In the genomic region with DNA sequence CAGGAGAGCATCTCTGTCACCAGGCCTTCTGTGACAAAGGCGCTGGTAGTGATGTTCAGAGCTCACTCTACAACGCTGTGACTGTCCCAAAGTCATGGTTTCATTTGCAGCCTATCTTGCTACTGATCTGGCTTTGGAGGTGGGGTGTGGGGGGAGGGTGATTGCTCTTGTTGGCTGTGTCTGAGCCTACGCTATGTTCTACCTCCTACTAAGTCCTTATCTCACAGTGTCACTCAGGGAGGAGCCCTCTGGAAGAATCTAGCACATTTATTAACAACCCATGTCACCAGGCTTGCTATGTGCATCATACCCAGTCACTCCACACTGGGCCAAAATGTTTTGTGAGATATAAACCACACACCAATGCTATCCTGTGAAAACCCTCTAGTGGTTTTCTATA, we compare ENCODE assay signal across 10 mouse cellular contexts.
DNase-seq lines count a peak whose midpoint lies in the region; ATAC-seq and TF ChIP-seq lines count a peak whose summit lies in the region.
"Had no signal": no experiment of that assay in that cellular context is flagged by ENCODE, and none has a peak within 500 bp of the region (broad histone marks: within the 10 kb centered on the region; RNA-seq: fewer than 3 reads in every experiment).

No protein-coding gene starts in this region.

- H3K27me3 ChIP-seq in hindbrain, embryonic 16.5 days (replicated peaks; ENCODE audit: control insufficient read depth, insufficient read depth, low read length), result no peaks in the 10 kb centered on the region
- H3K27me3 ChIP-seq in hindbrain, embryonic 14.5 days (ENCODE audit: control insufficient read depth, insufficient read depth, low read length), result no peaks in the 10 kb centered on the region
- H3K27me3 ChIP-seq in forebrain, postnatal 0 days (ENCODE audit: insufficient read depth, low read length), result no peaks in the 10 kb centered on the region

- H3K9me3 ChIP-seq in hindbrain, embryonic 16.5 days (ENCODE audit: control insufficient read depth, low read length), result no peaks in the 10 kb centered on the region
- no peaks in the 10 kb centered on the region for H3K9me3 ChIP-seq in hindbrain, embryonic 14.5 days (ENCODE audit: control insufficient read depth, low read length)
- no peaks in the 10 kb centered on the region for H3K9me3 ChIP-seq in forebrain, postnatal 0 days (ENCODE audit: low read length)

- H3K9ac ChIP-seq in hindbrain, embryonic 16.5 days (ENCODE audit: low read depth, low read length), result no peak overlapping the region
- no peak overlapping the region for H3K9ac ChIP-seq in hindbrain, embryonic 14.5 days
- no peak overlapping the region for H3K9ac ChIP-seq in forebrain, postnatal 0 days

- H3K27ac ChIP-seq in hindbrain, embryonic 16.5 days (ENCODE audit: low read depth, low read length), result no peak overlapping the region
- H3K27ac ChIP-seq in hindbrain, embryonic 14.5 days, result no peak overlapping the region
- H3K27ac ChIP-seq in forebrain, postnatal 0 days (ENCODE audit: low read depth, low read length), result no peak overlapping the region

- ATAC-seq in hindbrain, embryonic 16.5 days, result 0 out of 2 replicates have a peak, but pooled peaks have one; percentile 6
- ATAC-seq in hindbrain, embryonic 14.5 days (ENCODE audit: low FRiP score), result no peak
- ATAC-seq in erythroblast, adult 5-6 weeks (replicated peaks; ENCODE audit: low FRiP score, poor library complexity, severe bottlenecking), result peak; percentile 91
- ATAC-seq in megakaryocyte, adult 5-6 weeks (ENCODE audit: poor library complexity, severe bottlenecking), result peak; percentile 67
- ATAC-seq in forebrain, postnatal 0 days, result no peak

- H3K4me3 ChIP-seq in hindbrain, embryonic 16.5 days (ENCODE audit: low read length), result no peak overlapping the region
- no peak overlapping the region for H3K4me3 ChIP-seq in hindbrain, embryonic 14.5 days (replicated peaks; ENCODE audit: low read length)
- no peak overlapping the region for H3K4me3 ChIP-seq in forebrain, postnatal 0 days (ENCODE audit: low read depth, low read length)
- H3K4me3 ChIP-seq: myocyte had no signal

- TF ChIP-seq CTCF in forebrain, postnatal 0 days (IDR thresholded peaks at IDR 0.05; ENCODE audit: low read depth), result no peak

- peaks cover 12% of the 10 kb centered on the region for H3K4me1 ChIP-seq in hindbrain, embryonic 16.5 days (ENCODE audit: control insufficient read depth, insufficient read depth, low read depth, low read length)
- peaks cover 13% of the 10 kb centered on the region for H3K4me1 ChIP-seq in hindbrain, embryonic 14.5 days (replicated peaks; ENCODE audit: control insufficient read depth, insufficient read depth, low read length)
- H3K4me1 ChIP-seq in forebrain, postnatal 0 days (ENCODE audit: insufficient read depth), result 0 out of 2 replicates have a peak, but pooled peaks cover 6% of the 10 kb centered on the region

- H3K36me3 ChIP-seq in hindbrain, embryonic 16.5 days (ENCODE audit: control insufficient read depth, insufficient read depth, low read length), result no peaks in the 10 kb centered on the region
- H3K36me3 ChIP-seq in hindbrain, embryonic 14.5 days (replicated peaks; ENCODE audit: control insufficient read depth, insufficient read depth), result no peaks in the 10 kb centered on the region
- H3K36me3 ChIP-seq in forebrain, postnatal 0 days (ENCODE audit: insufficient read depth), result no peaks in the 10 kb centered on the region

- H3K4me2 ChIP-seq in hindbrain, embryonic 16.5 days (ENCODE audit: low read length), result no peak overlapping the region
- no peak overlapping the region for H3K4me2 ChIP-seq in hindbrain, embryonic 14.5 days (replicated peaks)
- H3K4me2 ChIP-seq in forebrain, postnatal 0 days (ENCODE audit: low read depth), result no peak overlapping the region

- no peak for DNase-seq in hindbrain, embryonic 14.5 days (ENCODE audit: low spot score)
- peak; percentile 83 for DNase-seq in MEL-GATA-1-ER (ENCODE audit: extremely low read depth, low read depth)
- DNase-seq in right cerebral cortex, postnatal 4 days, result no peak
- no peak for DNase-seq in forebrain, postnatal 0 days
- DNase-seq: cerebellum, postnatal 14 days; gastrocnemius, postnatal 36 days had no signal

- 80% methylated on average over 3 of the region's 3 CpGs for WGBS in hindbrain, embryonic 16.5 days
- 79% methylated on average over 3 of the region's 3 CpGs for WGBS in hindbrain, embryonic 14.5 days
- WGBS in forebrain, postnatal 0 days, result 88% methylated on average over 3 of the region's 3 CpGs

Comparison
In these comparisons a context has a peak if more than half of its experiments do, and no peak if none do; other contexts are left out.
1. ATAC-seq: peak in hindbrain, embryonic 16.5 days (single experiment), erythroblast, adult 5-6 weeks (single experiment) and megakaryocyte, adult 5-6 weeks (single experiment); none in hindbrain, embryonic 14.5 days (single experiment) and forebrain, postnatal 0 days (single experiment).